Mouse (Mus musculus) MEL (cell line): ENCODE measurements around the gene Magohb. TPM values are rescaled to one million over a fixed set of nuclear protein-coding genes. Genes with fewer than 3 reads are reported as not detected.

ENCODE experiments used
- DNase-seq: peaks from one replicate; pipeline ENCODE4 v3.0.0; 2011; ENCODE audit warnings: low read depth, low spot score
- H3K27ac ChIP-seq: 2 replicates; pipeline ENCODE4 v1.5.1; 2012; ENCODE audit warnings: low read depth, mild to moderate bottlenecking, control low read depth, low read length, moderate library complexity; ENCODE audit not compliant: control insufficient read depth
- H3K27me3 ChIP-seq, 2 experiments: fragments of 150-350 bp in 1 of 2; sonication (generic) in 1 of 2; 2 replicates each; pipeline ENCODE4 v1.6.1; 2012; ENCODE audit warnings: low read length in 2 of 2, mild to moderate bottlenecking in 2 of 2, improper control_type of control experiment in 1 of 2, moderate library complexity in 1 of 2; ENCODE audit not compliant: insufficient read depth in 2 of 2, control insufficient read depth in 1 of 2
- H3K36me3 ChIP-seq, 2 experiments: 2 replicates each; pipeline ENCODE4 v1.6.1; 2012 to 2014; ENCODE audit warnings: low read length in 2 of 2, improper control_type of control experiment in 1 of 2, inconsistent platforms in 1 of 2, mild to moderate bottlenecking in 1 of 2; ENCODE audit not compliant: insufficient read depth in 2 of 2, control insufficient read depth in 1 of 2
- H3K4me1 ChIP-seq, 2 experiments: fragments of 150-350 bp in 1 of 2; sonication (generic) in 1 of 2; 2 replicates each; pipeline ENCODE4 v1.6.1; 2012; ENCODE audit warnings: low read length in 2 of 2, improper control_type of control experiment in 1 of 2, mild to moderate bottlenecking in 1 of 2; ENCODE audit not compliant: insufficient read depth in 2 of 2, control insufficient read depth in 1 of 2
- H3K4me3 ChIP-seq, 2 experiments: fragments of 150-350 bp in 1 of 2; sonication (generic) in 1 of 2; 2 replicates each; pipeline ENCODE4 v1.5.1; 2012; ENCODE audit warnings: low read depth in 2 of 2, low read length in 2 of 2, mild to moderate bottlenecking in 2 of 2, moderate library complexity in 2 of 2, control low read depth in 1 of 2, improper control_type of control experiment in 1 of 2; ENCODE audit not compliant: control insufficient read depth in 1 of 2, insufficient read depth in 1 of 2
- H3K79me2 ChIP-seq: 2 replicates; pipeline ENCODE4 v1.6.1; 2012; ENCODE audit warnings: mild to moderate bottlenecking, low read length, moderate library complexity; ENCODE audit not compliant: control insufficient read depth, poor library complexity, insufficient read depth
- H3K9ac ChIP-seq: 2 replicates; pipeline ENCODE4 v1.6.1; 2012; ENCODE audit warnings: low read depth, mild to moderate bottlenecking, control low read depth, low read length, moderate library complexity; ENCODE audit not compliant: control insufficient read depth, poor library complexity, severe bottlenecking
- H3K9me3 ChIP-seq: fragments of 150-350 bp; sonication (generic); replicated peaks from 2 replicates; pipeline ENCODE4 v1.6.1; 2012; ENCODE audit warnings: mild to moderate bottlenecking, low read length, improper control_type of control experiment, moderate library complexity; ENCODE audit not compliant: insufficient read depth
- CTCF ChIP-seq, 3 experiments: IDR thresholded peaks in 2 of 3; conservative IDR thresholded peaks in 1 of 3; 2 replicates each; pipeline ENCODE4 v1.5.1; 2011 to 2012; ENCODE audit warnings: low read length in 3 of 3, low read depth in 2 of 3, mild to moderate bottlenecking in 2 of 3, improper control_type of control experiment in 1 of 3, inconsistent platforms in 1 of 3, mixed read lengths in 1 of 3, moderate library complexity in 1 of 3; ENCODE audit not compliant: control insufficient read depth in 1 of 3, insufficient read depth in 1 of 3, poor library complexity in 1 of 3, severe bottlenecking in 1 of 3
- E2F4 ChIP-seq: IDR thresholded peaks from 2 replicates; pipeline ENCODE4 v1.6.1; 2011; ENCODE audit warnings: low read depth, low read length, improper control_type of control experiment, borderline replicate concordance
- ELF1 ChIP-seq: IDR thresholded peaks from 2 replicates; pipeline ENCODE4 v1.6.1; 2014; ENCODE audit warnings: low read depth, mild to moderate bottlenecking, inconsistent platforms, low read length, improper control_type of control experiment, moderate library complexity
- HCFC1 ChIP-seq: IDR thresholded peaks from 2 replicates; pipeline ENCODE4 v1.6.1; 2012; ENCODE audit warnings: low read depth, mild to moderate bottlenecking, inconsistent platforms, low read length, improper control_type of control experiment, moderate library complexity
- JUND ChIP-seq: IDR thresholded peaks from 2 replicates; pipeline ENCODE4 v1.6.1; 2011; ENCODE audit warnings: low read depth, mild to moderate bottlenecking, improper control_type of control experiment, low read length
- MAX ChIP-seq: IDR thresholded peaks from 2 replicates; pipeline ENCODE4 v1.6.1; 2011; ENCODE audit warnings: low read length, improper control_type of control experiment
- MYC ChIP-seq: IDR thresholded peaks from 2 replicates; pipeline ENCODE4 v1.6.1; 2011; ENCODE audit warnings: low read depth, mild to moderate bottlenecking, low read length, improper control_type of control experiment, moderate library complexity
- NRF1 ChIP-seq: IDR thresholded peaks from 2 replicates; pipeline ENCODE4 v1.6.1; 2014; ENCODE audit warnings: low read depth, mild to moderate bottlenecking, inconsistent platforms, low read length, improper control_type of control experiment, moderate library complexity; ENCODE audit not compliant: poor library complexity, insufficient read depth, severe bottlenecking
- POLR2A ChIP-seq, 2 experiments: IDR thresholded peaks; 2 replicates each; pipeline ENCODE4 v1.6.1; 2011 to 2012; ENCODE audit warnings: low read length in 2 of 2, mild to moderate bottlenecking in 2 of 2, control low read depth in 1 of 2, improper control_type of control experiment in 1 of 2, low read depth in 1 of 2, moderate library complexity in 1 of 2; ENCODE audit not compliant: control insufficient read depth in 1 of 2, insufficient read depth in 1 of 2, poor library complexity in 1 of 2
- POLR2AphosphoS5 ChIP-seq: IDR thresholded peaks from 2 replicates; pipeline ENCODE4 v1.6.1; 2012; ENCODE audit warnings: low read depth, borderline replicate concordance, mild to moderate bottlenecking, inconsistent platforms, low read length, moderate library complexity, mixed read lengths
- RCOR1 ChIP-seq: IDR thresholded peaks from 2 replicates; pipeline ENCODE4 v1.6.1; 2012; ENCODE audit warnings: low read depth, mild to moderate bottlenecking, inconsistent platforms, low read length, improper control_type of control experiment
- SIN3A ChIP-seq: IDR thresholded peaks from 2 replicates; pipeline ENCODE4 v1.6.1; 2012; ENCODE audit warnings: low read length, improper control_type of control experiment, inconsistent platforms
- SMC3 ChIP-seq: IDR thresholded peaks from 2 replicates; pipeline ENCODE4 v1.6.1; 2011; ENCODE audit warnings: low read depth, low read length, improper control_type of control experiment
- TBP ChIP-seq: IDR thresholded peaks from 2 replicates; pipeline ENCODE4 v1.8.0; 2011; ENCODE audit warnings: low read depth, low read length, improper control_type of control experiment
- TCF12 ChIP-seq: IDR thresholded peaks from 2 replicates; pipeline ENCODE4 v1.6.1; 2014; ENCODE audit warnings: low read depth, mild to moderate bottlenecking, inconsistent platforms, low read length, improper control_type of control experiment, moderate library complexity
- USF1 ChIP-seq: IDR thresholded peaks from 2 replicates; pipeline ENCODE4 v1.6.1; 2014; ENCODE audit warnings: low read depth, mild to moderate bottlenecking, inconsistent platforms, low read length, improper control_type of control experiment, moderate library complexity
- ZC3H11A ChIP-seq: IDR thresholded peaks from 2 replicates; pipeline ENCODE4 v1.6.1; 2012; ENCODE audit warnings: low read depth, mild to moderate bottlenecking, inconsistent platforms, low read length, improper control_type of control experiment
- ZKSCAN1 ChIP-seq: IDR thresholded peaks from 2 replicates; pipeline ENCODE4 v1.6.1; 2012; ENCODE audit warnings: low read depth, mild to moderate bottlenecking, inconsistent platforms, low read length, improper control_type of control experiment, moderate library complexity
- polyA plus RNA-seq, 2 experiments: library from polyadenylated mRNA; stranded (reverse) in 1 of 2; unstranded in 1 of 2; fragments of >175 nt in 1 of 2; fragments of >200 nt in 1 of 2; gene quantifications; 2 replicates each; pipeline versions ENCODE4 v1.2.1 to v1.2.4; 2012; ENCODE audit warnings: low replicate concordance in 2 of 2, low read depth in 1 of 2; ENCODE audit not compliant: insufficient read length in 2 of 2, insufficient read depth in 1 of 2, missing spikeins in 1 of 2
- total RNA-seq: library from RNA; depleted of rRNA; stranded (reverse); fragments of 300-350 nt; gene quantifications from 2 replicates; pipeline ENCODE4 v1.2.3, GENCODE M21; 2012

Magohb gene
- total and polyA plus RNA-seq, 3 experiments, result 31.4 to 38.2 TPM; not detected in 1

DNA sequence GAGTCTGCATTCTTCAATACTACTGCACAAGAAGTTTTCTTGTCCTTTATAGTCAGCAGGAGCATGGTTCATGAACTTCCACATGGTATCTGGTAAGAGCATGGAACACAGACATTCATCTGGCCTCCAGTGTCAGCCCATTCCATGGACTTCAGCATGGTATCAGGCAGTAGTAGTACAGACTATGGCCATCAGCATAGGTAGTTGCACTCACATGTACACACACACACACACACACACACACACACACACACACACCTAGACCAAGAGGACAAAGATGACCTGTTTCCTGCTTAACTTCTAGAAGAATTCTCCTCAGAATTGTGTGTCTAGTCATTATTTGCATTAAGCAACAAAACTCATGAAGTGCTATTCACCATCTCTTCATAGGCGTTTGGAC, 45.7 kb upstream of the Magohb start:
- Histone ChIP-seq H3K27me3 (peaks cover 0 to 1% of the 10 kb centered on the region in 2 experiments; a peak in 1 of 4 replicates), H3K4me1 (no peaks in the 10 kb centered on the region), H3K36me3 (no peaks in the 10 kb centered on the region), H3K9me3 (no peaks in the 10 kb centered on the region), H3K79me2 (no peaks in the 10 kb centered on the region), H3K4me3 (no peak overlapping the region), H3K27ac (no peak overlapping the region), H3K9ac (no peak overlapping the region)
- no peak for DNase-seq
- TF ChIP-seq CTCF (IDR thresholded peaks at IDR 0.05 in 2 of 3, conservative IDR thresholded peaks at IDR 0.05 in 1 of 3; ENCODE audit: control insufficient read depth in 1 of 3, insufficient read depth in 1 of 3, low read depth in 2 of 3, low read length in 3 of 3, poor library complexity in 1 of 3, severe bottlenecking in 1 of 3) (no peak), E2F4 (no peak), MAX (no peak), ZC3H11A (no peak), MYC (no peak), SMC3 (no peak), JUND (no peak), SIN3A (no peak), NRF1 (no peak), TCF12 (no peak), HCFC1 (no peak), POLR2AphosphoS5 (no peak)

DNA sequence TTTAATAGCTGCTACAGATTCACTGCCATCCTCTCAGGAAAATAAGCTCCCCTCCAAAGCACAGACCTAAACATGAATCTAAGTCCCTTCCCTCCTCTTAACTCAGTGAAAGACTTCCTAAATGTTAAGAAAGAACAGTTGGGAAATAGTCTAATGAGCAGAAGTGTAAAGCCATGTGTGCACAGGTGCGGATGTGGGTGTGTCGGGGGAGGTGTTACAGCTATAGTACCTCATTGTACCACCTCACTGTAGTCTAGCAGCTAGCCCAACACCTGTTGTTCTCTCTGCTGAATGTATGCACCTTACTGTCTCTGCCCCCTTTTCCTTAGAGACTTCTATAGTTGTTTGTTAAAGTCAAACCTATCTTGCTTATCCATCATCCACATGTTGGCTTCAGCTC, 34.0 kb upstream of the Magohb start:
- no peak for TF ChIP-seq ELF1
- DNase-seq, result no peak
- Histone ChIP-seq H3K9me3 (no peaks in the 10 kb centered on the region), H3K9ac (no peak overlapping the region), H3K27me3 (no peaks in the 10 kb centered on the region), H3K36me3 (no peaks in the 10 kb centered on the region), H3K79me2 (no peaks in the 10 kb centered on the region), H3K27ac (no peak overlapping the region), H3K4me3 (no peak overlapping the region), H3K4me1 (no peaks in the 10 kb centered on the region)

DNA sequence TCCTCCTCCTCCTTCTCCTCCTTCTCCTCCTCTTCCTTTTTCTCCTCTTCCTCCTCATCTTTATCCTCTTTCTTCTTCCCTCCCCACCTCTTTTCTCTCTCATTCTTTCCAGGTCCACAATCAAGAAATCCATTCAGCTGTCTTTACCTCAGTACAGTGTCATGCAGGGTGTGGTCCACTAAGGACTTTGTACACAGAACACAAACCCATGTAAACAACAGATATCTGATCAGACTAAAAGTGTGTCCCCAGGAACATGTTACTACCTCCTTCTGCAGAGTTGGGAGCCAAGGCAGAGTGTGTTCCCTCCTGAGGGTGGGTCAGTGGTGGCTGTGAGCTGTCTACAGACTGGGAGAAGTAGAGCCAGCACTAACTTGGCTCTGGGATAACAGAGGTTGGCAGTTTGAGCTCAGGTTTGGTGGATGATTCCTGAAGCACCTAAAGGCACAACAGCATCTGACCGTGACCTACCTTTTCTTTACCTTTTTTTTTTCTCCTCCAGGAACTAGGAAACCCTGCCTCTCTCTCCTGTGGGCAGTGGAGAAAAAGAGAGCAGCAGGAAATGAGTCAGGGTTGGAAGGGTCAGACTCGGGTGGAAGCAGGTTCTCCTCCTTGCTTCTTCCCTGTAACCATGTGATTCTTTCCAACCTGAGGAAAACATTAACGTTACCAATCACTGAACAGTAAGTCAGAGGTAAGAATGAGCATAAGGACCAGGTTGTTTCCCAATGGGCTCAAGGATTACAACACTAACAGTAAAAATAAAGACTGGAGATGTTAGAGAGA, 29.0 kb upstream of the Magohb start:
- Histone ChIP-seq H3K79me2 (no peaks in the 10 kb centered on the region), H3K4me1 (no peaks in the 10 kb centered on the region), H3K9me3 (no peaks in the 10 kb centered on the region), H3K27me3 (peaks cover 0 to 1% of the 10 kb centered on the region in 2 experiments; a peak in 1 of 4 replicates), H3K27ac (no peak overlapping the region), H3K36me3 (no peaks in the 10 kb centered on the region), H3K9ac (no peak overlapping the region), H3K4me3 (no peak overlapping the region)
- TF ChIP-seq RCOR1 (no peak), JUND (no peak), USF1 (no peak), ZKSCAN1 (no peak), SMC3 (no peak), POLR2A (IDR thresholded peaks at IDR 0.05; ENCODE audit: control insufficient read depth in 1 of 2, insufficient read depth in 1 of 2, low read depth in 1 of 2, low read length in 2 of 2, poor library complexity in 1 of 2) (no peak), POLR2AphosphoS5 (no peak), TBP (no peak)
- no peak for DNase-seq
